Mouse (Mus musculus) right cerebral cortex, adult 18-20 months (tissue): ENCODE results near the gene Vcl.

Experiments
- DNase-seq: peaks from one replicate; pipeline ENCODE4 v3.0.0; 2022; ENCODE audit warnings: mixed read lengths

Vcl gene

DNA sequence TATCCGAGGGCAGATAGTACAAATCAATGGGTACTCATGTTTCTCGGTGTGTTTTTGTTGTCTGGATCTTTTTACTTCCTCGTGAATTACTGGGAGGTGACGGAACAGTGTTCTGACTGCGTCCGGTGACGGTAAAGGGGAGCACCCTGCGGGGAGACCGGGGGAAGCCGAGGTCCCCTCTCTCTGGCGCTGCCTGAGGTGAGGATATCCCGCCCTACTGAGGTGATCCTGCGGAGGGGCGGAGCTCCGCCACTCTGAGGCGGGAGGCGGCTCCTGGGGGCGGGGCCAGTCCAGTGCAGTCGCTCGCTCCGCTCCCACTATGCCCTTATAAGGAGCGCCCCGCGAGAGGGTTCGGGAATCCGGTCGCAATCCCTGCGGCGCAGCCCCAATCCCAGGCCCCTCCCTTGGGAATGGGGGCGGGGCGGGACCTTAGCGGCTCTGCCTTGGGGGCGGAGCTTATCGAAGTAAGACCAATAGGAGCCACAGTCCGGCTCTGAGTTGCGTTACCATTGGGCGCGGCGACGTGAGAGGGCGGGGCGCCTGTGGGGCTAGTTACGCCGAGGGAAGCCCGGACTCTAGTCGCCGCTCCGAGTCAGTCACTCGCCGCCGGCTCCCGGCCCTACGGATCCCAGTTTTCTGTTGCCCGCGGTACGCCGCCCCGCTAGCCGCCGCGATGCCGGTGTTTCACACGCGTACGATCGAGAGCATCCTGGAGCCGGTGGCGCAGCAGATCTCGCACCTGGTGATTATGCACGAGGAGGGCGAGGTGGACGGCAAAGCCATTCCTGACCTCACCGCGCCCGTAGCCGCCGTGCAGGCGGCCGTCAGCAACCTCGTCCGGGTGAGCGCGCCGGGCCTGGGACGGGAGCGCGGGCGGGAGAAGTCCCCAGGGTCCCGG, at the start of gene Vcl:
TSS of gene Vcl (plus strand) at position 551 of the 898 bp plus-strand sequence.
- DNase-seq = peak; percentile 99

DNA sequence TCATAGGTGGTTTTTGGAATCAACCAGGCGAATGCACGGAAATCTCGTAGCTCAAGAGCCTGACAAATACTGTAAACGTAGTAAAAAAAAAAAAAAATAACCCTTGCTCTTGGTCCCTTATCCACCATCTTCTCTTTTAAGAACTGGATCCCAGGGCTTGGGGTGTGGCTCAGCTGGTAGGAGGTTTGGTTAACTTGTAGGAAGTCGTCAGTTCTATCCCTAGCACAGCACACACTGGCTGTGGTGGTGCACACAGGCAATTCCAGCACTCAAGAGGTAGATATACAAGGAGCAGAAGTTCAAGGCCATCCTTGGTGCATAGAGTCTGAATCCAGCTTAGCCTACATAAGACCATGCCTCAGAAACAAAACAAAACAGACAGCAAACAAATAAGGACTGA, 44.5 kb upstream of the Vcl start:
- DNase-seq = no peak

DNA sequence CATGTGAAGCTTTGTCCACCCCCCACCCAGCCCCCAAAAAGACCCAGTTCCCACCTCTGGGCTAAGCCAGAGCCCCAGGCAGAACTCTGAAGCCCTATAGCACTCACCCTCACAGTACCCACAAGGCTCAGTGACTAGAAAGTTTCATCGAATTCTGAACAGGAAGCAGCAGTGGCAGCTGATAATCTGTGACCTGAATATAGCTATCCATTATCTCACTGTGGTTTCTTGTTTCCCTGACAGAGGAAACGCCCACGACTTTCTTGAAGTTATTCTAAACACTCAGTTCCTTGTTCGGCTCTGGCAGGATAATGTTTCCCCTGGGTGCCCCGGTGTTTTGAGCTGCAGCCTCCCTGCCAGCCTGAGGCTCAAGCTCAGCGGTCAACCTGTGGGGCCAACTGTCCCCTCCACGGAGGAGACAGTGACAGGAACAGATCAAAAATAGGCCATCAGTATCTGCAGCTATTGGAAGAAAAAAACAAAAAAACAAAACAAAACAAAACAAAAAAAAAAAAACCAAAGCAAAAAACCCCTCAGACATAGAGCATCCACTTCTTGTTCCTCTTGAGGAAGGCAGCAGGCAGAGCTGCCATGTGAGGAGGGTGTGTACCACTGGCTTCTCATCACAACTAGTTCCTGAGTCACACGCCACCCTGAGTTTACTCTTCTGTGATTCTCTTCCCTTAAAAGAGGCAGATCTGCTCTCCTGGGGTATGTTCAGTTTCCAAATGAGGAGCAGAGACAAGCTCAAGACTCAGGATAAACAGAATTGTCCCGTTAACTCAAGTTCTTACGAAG, 43.9 kb upstream of the Vcl start:
- DNase-seq = peak; percentile 3

DNA sequence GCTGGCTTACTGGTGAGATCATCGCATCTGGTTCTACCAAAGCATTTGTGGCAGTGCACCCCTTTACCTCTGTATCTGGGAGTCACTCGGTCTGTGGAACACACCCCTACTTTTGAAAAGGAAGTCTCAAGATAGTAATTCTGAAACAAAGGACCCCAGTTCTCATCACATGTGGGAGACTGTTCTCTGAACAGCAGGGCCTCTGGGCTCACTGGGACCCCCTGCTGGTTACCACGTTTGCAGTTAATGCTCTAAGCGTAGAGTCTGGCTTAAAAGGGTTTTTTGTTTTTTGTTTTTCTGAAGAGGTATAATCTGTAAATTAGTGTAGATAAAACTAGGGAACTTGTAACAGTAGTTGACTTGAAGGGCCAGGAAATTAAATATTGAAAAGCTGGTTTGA, 42.9 kb upstream of the Vcl start:
- DNase-seq = peak; percentile 17

DNA sequence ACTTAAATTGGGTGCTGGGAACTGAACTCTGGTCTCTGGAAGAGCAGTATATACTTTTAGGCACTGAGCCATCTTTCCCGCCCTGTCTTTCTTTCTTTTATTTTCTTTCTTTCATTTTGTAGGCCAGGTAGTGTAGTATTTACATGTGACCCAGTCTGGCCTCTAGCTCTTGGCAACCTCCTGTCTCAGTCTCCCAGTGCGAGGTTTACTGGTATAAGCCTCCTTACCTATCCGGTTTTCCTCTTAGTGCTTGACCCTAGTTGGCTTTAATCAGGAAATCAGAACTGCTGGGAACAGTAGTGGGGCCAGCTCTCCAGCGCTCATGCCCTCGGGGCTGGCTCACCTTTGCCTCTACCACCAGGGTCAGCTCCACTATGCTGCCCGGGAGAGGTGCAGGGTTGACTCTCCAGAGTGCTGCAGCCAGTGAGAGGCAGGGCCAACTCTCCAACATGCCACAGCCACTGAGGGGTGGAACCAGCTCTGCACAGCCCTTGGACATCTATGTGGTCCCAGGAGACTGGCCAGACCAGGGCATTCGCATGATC, 41.6 kb upstream of the Vcl start:
- DNase-seq = no peak

DNA sequence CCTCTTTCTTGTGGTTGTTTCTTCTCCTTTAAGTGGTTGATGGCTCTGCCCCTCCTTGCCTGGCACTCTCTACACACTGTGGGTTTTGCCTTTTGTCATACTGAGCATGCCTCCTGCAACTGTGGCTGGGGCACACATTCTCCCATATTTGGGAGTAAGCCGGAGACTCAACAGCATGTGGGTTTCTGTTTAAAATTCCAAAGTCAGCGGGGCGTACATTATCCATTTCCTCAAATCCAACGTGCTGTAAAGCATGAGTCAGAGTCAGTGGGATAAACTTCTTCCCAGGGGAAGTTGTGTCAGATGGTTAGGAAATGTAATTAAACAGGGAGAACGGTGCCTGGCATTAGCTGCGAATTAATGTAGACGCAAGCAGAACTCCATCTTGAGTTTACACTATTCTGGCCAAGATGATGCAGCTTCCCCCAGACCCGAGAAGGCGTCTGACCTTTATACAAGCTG, 37.2 kb upstream of the Vcl start:
- peak; percentile 66 for DNase-seq

DNA sequence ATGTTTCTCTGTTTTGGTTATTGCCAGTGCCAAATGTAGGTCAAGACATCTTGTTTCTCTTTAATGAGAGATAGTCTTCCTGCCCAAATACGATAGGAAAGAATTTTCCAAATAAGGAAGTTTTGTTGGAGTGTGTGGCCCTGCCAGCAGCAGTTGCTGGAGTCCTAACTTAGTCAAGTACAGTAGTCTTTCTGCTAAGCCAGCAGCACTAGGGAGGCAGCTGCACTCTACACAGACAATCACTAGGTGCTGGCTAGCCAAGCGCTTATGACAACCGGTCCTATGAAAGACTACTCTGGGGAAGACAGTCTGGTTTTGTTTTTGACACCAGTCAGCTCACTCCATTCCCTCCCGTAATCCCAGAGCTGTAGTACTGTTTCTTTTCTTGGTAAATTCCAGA, 35.4 kb upstream of the Vcl start:
- no peak for DNase-seq

DNA sequence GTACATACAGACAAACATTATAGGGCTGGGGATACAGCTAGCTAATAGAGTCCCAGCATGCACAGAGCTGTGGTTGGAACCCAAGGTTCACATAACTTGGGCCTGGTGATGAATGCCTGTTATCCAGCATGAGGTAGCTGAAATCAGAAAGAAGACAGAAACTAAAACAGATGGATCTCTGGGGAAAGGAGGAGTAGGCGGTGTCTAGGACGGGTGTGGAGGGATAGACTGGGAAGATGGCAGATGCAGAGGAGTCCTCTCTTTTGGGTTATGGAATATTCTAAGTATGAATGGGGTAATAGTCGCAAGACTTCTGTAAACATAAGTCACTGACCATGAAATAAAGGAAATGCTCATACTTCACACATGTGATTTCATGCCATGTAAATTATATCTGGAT, 27.9 kb upstream of the Vcl start:
- peak; percentile 20 for DNase-seq

DNA sequence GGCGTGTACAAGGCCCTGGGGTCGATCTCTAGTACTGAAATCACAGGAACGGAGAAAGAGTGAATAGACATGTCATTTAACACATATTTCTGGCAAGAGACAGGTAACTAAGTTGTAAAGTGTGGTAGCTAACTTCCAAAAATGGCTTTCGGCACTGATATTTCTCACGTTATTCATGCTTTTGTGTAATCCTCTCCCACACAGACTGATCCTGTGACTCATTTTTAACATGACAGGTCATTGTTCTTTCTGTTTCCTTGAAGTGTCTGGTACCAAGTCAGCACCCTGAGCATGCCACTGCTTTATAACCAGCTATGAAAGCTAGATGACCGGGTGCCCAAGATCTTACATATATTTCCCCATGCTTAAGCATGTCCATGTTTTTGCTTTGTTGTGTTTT, 26.1 kb upstream of the Vcl start:
- DNase-seq = no peak

DNA sequence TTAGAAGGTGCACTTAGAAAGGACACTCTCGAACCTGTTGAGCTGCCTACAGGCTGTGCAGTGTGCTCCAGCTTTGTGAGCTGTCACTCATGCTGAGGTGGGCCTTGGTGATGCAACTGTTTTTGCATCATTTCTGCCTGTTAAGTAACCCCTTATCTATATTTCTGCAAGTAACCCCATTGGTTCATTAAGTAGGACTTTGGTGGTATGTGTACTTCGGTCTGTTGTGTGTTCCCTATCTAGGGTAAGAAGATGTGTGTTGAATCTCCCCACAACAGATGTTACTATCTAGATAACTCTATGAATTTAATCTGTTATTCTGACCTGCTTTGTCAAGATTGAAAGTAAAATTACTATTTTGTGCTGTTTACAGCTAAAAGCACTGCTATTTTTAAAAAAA, 17.4 kb upstream of the Vcl start:
- DNase-seq = no peak

DNA sequence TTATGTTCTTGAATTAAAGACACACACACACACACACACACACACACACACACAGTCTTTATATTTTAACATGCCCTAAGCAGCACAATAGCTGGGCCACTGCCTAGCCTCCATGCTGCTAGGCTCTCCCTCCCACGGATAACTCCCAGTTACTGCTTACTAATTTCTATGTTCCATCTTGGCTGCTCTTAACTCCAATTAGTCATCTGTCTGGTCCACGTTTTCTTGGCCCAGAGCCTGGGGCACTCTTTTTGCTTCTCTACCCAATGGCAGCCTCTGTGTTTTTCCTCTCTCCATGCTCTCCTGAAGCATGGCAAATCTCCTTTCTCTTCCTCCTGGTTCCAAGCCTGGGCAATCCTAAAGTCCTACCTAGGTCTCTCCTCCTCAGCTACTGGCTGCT, 14.8 kb upstream of the Vcl start:
- peak; percentile 79 for DNase-seq

DNA sequence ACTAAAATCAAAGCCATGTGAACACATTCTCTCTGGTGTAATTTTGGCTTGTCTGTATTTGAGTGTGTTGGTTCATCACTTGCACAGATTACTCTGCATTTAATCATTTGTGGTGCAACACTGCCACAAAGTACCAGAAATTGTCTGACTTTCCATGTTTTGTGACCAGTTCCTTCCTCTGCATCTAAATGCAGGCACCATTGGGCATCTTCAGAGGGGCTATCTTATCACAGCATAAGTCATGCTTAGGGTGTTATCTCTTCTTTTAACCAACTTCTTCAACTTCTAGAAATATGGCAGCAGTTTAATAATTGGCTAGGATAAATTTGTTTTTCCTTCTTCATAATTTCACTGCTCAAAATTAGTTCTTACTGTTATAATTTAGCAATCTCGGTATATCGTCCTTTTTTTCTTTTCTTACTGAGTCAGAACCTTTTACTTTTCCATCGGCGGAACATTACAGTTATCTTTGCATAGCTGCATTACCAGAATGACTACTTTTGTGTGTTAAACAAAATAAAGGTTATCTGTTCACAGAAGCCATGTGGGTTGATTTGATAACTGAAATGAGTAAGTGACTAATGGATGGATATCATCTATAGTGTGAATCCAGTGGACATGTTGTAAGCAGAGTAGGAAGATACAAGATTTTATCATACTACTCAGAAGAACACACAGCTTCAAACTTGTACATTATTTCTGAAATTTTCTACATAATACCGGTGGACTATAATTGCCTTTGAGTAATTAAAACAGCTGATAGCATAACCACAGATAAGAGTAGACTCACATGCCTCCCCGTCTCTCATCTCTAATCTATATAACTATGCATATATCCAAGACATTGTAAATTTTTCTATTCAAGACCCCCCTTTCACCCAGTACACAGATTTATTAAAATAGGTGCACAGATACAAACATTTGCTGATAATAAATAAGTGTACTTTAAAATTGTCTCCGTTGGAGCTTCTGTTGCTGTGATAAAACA, 12.3 kb upstream of the Vcl start:
- DNase-seq = no peak

DNA sequence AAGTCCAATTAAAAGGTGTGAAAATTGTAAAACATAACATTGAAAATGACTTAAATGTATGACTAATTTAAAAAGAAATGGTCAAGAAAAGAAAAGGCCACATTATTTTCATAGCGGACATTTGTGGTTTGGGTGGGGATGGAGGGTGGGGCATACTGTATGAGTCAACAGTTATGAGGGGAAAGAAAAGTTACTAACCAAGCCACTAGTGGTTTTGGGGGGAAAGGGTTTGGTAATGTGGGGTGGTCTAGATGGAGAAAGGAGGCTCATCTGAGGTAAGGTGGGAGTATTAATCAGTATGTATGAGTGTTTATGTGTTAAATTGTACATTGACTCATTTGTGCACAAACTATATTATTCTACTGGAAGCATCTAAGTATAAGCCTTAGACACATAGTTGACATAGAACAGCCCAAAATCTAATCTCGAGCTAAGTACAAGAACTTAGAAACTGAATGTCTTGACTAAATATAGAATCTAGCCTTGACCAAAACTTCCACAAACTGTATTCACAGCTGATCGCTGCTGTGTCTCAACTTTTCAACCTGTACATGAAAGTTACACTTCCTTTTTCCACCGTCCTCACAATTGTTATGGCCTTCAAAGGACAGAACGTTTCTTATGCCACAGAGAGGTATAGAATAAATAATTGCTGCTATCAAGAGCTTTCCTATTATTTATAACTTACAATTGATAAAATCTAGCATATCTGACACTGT, 5.0 kb upstream of the Vcl start:
- DNase-seq = no peak

DNA sequence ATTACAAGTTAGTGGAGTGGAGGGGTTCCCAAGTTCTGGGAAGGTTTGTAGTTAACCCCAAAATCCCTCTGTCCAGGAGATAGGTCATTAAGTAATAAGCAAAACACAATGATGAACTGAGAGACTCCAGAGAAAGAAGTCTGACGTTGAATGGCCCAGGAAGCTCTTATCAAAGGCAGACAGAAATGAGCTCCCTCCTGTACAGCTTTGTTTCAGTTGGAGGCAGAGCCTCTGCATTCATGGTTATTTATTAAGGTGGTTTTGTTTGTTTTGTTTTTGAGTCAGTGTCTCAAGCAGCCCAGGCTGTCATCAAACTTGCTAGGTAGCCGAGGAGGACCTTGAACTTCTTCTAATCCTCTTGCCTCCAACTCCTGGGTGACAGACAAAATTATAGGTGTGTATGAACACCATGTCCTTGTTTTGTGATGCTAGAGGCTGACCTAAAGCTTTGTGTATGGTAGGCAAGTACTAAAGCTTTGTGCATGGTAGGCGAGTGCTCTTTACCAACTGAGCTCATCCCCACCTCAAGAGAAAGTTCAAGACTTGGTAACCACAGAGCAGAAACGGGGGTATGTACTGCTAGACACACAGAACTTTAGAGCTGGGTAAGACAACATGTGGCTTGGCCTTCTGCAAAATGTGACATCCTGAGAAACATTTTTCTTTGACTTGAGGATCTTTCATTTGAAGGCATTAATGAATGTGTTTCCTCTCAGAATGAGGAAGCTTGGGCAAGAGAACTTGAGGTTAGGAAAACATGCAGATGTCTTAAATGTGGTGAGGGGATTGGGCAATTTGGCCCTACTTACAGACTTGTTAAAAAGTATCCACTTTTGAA, 1.5 kb upstream of the Vcl start:
- DNase-seq = no peak

DNA sequence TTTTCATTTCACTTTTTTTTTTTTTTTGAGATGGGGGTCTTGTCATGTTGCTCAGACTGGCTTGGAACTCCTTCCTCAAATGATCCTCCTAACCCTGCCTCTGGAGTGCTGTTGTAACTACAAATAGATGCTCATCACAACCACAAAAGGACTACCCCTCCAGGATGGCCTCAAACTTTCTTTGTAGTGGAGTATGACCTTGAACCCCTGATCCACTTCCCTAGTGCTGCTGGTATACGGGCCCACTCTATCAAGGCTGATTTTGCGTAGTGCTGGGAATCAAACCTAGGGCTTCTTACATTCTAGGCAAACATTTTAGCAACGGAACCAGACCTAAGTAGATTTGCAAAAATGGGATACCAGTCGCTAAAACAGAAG, 901 bp upstream of the Vcl start:
- DNase-seq = no peak

DNA sequence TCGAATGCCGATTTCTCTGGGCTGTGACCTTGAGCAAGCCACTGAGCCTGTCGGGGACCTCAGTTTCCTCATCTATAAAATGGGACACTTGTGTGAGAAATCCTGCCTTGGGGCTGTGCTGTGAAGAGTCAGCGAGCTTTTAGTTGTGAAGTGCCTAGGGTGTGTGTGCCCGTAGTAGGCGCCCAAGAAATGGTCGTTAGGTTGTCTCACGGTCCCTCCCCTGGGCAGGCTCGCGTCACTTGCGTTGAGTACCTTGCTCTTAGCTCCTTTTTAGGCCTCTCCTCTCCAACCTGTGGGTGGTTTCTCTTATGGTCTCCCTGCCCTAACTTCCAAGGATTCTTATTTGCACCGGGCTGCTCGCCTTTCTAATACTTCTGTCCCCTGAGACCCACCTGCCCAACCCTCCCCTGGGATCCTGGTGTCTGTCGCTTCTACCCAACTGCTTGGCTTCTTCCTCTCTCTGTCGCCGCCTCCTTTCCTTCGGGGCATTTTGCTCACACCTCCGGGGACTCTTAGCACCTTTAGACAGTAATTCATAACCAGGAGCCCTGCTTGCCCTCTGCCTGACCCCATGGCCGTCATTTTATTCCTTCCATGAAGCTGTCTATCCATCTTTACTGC, 726 bp downstream of the Vcl start:
- peak; percentile 26 for DNase-seq

DNA sequence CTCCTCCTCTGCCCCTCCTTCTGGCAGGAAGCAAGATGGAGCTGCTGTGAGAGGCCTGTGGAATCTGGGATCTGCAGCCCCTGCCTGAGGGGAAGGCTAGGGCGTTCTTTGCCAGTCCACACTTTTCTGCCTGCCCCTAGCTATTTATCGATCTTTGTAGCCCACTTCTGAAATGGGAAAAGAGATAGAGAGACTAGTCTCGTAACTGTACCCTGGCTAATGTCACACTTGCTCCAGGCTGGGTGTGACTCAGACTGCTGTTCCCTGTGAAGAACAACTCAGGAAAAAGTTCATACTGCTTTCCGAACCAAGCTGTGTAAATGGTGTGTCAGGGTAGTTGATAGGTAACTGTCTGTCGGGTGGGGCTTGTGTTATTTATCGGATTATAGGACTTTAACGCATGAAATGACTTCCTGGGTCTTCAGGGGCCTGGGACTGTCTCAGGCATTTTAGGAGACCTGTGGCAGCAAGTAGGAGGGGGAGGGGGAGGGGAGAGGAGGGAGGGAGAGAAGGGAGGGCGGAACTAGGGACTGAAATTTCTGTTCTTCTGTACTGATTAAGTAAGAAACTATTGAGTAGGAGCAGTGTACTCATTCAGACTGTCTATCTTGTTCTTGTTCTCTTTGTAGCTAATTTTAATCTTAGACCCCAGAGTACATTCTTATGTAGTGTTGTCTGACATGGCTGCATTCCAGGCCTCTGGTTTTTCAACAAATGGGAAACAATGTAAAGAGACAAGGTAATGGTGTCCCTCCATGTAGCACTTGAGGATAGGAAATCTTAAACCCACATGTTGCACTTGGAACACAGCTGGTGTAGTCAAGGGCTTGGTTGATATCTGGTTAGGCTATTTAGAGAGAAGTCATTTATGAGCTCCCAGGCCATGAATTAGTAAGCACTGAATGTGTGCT, 1.5 kb downstream of the Vcl start:
- DNase-seq = no peak

DNA sequence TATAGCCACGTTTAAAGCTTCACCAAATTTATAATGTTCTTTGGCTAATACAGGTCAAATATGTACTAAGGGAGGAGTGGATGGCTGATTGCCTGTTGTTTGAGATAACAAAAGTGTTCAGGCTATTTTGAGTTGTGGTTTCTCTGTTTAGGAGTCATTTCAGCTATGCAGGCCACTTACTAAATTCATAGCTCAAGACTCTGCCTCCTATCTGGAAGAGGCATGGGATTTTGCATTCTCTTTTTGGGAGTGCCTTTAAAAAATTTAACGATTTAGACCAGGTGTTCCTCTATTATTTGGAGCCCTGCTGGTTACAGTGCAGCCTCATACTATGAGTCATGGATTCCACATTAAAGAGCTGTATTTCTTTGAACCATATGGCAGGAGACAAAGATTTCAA, 9.2 kb downstream of the Vcl start:
- DNase-seq = no peak

DNA sequence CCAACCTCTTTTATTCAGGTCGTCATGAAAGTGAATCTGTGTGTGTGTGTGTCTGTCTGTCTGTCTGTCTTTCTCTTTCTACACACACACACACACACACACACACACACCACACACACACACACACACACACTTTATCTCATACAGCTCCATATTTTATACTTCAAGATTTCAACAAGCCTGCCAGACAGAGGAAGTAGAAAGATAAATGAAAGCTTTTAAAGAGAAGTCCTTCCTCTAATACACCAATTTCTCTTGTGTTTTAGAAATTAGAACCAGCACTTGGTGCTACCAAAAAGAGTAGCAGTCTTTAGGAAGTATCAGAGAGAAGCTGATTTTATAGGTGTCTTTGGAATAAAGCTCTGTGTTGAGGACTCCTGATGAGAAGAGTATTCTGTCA, 9.7 kb downstream of the Vcl start:
- DNase-seq = no peak
